Mouse (Mus musculus) kidney, adult 10 weeks (tissue): ENCODE results near the gene Dusp19. TPM values are rescaled to one million over a fixed set of nuclear protein-coding genes. Genes with fewer than 3 reads are reported as not detected.

Experiments
- polyA plus RNA-seq: library from polyadenylated mRNA; stranded (reverse); fragments of 350-450 nt; fragmentation: Illumina TruSeq; extraction: RNeasy Lipid Tissue Mini Kit (QIAGEN cat#74804); gene quantifications from one replicate; pipeline ENCODE4 v1.2.3, GENCODE M21; 2014; ENCODE audit warnings: low read depth, low replicate concordance

The Dusp19 gene
- 18.6 TPM for polyA plus RNA-seq

GRCm38 (mm10) chr2:80616854-80617737, at the start of gene Dusp19, which contains the start of gene Nup35:
Dusp19 (plus strand) TSS chr2:80617045.
Nup35 (plus strand) TSS chr2:80617236.

GRCm38 (mm10) chr2:80581043-80581711, 35.7 kb upstream of the Dusp19 start, which contains the start of gene Nckap1:
Nckap1 (minus strand) TSS chr2:80581380.

Other genes with a start within 250 kb of the Dusp19 start
- gene Frzb, start 169.4 kb upstream of the Dusp19 start, polyA plus RNA-seq = 14.6 TPM
- 293 TPM for gene Nckap1, start 35.7 kb upstream of the Dusp19 start, polyA plus RNA-seq
- 36.5 TPM for gene Nup35, start 191 bp downstream of the Dusp19 start, polyA plus RNA-seq